Mouse (Mus musculus): ENCODE data around the gene Gm28053.

GRCm38 (mm10) chr6:48745490-48745889, 27.1 kb downstream of the Gm28053 start:
- TF ChIP-seq CTCF (conservative IDR thresholded peaks at IDR 0.05; ENCODE audit: low read length) (no peak), NANOG (IDR thresholded peaks at IDR 0.05; ENCODE audit: borderline replicate concordance, low read length) (no peak), POU5F1 (IDR thresholded peaks at IDR 0.05; ENCODE audit: borderline replicate concordance, low read length) (no peak)

Data from E14TG2a.4 (cell line).